Mouse (Mus musculus): ENCODE data around the gene BC028528.
A peak's percentile ranks its signal among the peaks of the same experiment; 100 is the strongest.
"Not testable (repeated sequence)": the region's sequence is repeated elsewhere in the genome, so short reads cannot be mapped to it uniquely, and the experiment has no call there.

BC028528 gene

DNA sequence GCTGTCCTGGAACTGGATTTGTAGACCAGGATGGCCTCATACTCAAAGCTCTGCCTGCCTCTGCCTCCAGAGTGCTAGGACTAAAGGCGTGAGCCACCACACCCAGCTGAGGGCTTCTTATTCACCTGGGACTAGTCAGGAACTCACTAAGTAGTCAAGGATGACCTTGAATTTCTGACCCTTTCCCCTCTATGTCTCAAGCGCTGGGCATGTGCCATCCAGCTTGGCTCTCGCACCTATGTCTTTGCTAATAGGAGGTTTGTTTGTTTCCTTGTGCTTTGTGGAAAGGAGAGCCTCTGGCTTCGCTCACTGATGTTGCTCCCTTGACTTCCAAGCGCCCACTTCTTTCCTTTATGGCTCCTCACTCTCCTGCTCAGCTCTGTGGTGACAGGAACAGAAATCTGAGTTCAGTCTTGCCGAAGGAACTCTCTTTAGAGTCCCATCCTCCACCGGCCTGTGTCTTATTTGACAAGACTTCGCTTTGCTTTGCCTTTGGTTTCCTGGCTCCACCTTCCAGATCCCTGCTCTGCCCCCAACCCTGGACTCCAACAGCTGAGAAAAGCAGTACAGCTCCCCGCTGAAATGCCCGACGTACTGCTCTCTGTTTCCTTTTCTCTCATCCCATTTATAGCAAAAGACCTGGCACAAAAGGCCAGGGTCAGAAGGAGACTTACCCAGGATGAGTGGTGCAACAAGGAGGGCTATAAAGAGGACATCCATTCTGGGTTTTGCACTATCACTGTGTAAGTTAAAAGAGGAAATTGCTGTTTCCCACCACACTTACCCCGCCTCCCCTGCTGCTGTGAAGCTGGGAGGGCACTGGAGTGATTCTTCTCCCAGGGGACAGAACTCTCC is at the start of gene BC028528:
BC028528 (minus strand) TSS at position 795 of the 855 bp plus-strand sequence.
- DNase-seq (ENCODE audit: low spot score in 2 of 2) = peak in 1 of 2 experiments; percentile 69

DNA sequence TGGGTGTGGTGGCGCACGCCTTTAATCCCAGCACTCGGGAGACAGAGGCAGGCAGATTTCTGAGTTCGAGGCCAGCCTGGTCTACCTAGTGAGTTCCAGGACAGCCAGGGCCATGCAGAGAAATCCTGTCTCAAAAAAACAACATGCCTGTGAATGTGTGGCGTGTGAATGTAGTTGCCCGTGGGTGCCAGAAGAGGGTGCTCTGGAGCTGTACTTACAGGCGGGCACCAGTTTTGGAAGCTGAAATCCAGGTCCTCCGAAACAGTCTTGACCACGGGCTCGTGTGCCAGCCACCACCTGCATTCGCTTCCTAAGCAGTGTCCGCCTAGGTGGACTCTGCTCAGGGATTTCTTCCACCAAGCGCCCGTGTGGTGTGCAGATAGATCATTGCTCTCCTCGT is 47.0 kb upstream of the BC028528 start:
- peak in 1 of 2 experiments; percentile 33 for DNase-seq (ENCODE audit: low spot score in 2 of 2)

DNA sequence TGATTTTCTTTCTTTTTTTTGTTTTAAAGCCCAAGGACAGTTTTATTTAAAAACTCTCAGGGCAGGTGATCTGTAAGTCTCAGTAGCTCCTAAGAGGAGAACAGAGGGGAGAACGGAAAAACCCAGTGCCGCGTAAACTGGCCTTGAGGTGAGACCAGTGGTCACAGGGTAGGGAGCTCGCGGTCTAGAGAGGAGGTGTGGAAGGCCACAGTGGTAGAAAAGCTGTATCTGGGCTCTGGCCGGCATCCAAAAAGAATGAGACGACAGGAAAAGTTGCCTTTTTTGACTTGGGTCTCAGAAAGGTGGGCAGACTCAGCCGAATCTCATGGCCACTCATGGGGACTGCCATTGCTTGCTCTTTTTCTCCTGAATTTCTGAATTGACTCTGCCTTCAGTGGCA is 46.4 kb upstream of the BC028528 start:
- DNase-seq (ENCODE audit: low spot score in 2 of 2) = peak in 1 of 2 experiments; percentile 25

DNA sequence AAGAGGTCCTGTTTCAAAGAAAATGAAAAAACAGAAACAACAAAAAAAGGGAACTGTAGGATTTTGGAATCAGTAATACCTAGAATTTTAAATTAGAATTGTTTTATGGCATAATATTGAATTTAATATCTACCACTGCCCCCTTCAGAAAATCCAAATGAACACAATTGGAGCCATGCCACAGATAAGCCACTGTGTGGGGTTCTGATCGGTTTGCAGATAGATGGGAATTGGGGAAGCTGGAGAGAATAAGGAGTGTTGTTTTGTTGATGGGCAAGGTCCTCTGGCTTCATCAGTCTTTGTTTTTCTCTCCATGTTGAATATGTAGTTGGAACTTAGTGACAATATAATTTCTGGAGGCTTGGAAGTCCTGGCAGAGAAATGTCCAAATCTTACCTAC is 42.6 kb upstream of the BC028528 start:
- DNase-seq (ENCODE audit: low spot score in 2 of 2) = no peak

DNA sequence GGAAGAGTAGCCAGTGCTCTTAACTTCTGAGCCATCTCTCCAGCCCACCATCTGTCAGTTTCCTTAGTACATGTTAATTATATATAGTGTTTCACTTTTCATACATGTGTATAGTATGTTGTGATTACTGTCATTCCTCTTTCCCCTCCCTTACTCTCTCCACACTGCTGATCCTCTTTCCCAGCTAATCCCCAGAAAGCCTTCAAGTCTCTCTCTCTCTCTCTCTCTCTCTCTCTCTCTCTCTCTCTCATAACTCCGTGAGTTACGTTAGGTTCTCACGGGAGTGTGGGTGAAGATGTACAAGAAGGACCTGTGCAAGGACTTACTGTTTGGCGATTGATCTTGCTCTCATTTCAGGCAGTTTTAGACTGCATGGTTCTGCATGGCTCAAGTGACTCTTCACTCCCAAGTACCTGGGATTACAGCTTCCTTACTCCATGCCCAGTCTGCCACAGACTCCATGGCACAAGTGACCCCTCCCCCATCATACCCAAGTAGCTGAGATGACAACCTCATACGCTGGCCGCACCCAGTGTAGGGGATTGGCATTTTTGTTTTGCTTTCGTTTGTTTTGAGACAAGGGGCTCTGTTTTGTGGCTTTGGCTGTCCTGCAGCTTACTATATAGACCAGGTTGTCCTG is 41.4 kb upstream of the BC028528 start:
- no peak for DNase-seq (ENCODE audit: low spot score in 2 of 2)

DNA sequence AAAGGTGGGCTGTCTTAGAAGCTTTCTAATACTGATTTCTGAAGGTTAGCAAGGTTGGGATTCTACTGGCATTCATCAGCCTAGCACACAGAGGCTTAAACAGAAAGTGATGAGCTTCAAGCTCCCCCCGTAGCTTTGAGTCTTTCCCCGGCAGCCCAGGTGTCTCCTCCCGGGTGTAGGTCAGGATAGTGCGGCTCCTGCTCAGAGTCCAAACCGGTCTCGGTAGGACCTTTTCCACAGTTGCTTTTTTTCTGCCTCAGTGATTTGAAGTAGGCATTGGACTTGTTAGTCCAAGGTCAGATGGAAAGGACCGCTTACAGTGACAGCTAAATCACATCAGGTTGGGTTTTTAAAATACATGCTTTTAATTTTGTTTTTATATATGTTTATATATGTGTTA is 40.8 kb upstream of the BC028528 start:
- no peak for DNase-seq (ENCODE audit: low spot score in 2 of 2)

DNA sequence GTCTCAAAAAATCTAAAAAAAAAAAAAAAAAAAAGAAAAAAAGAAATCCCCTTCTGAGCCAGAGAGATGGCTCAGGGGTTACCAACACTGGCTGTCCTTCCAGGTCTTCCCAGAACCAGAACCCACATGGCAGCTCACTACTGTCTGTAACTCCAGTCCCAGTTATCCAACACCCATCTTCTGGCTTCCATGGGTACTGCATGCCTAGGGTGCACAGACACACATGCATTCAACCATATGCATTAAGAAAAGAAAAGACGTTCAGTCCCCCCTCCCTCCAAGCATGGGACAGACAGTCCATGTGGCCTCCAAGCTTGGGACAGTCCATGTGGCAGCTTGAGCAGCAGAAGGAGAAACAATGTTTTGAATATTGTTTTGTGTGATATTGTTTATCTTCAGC is 40.4 kb upstream of the BC028528 start:
- no peak for DNase-seq (ENCODE audit: low spot score in 2 of 2)

DNA sequence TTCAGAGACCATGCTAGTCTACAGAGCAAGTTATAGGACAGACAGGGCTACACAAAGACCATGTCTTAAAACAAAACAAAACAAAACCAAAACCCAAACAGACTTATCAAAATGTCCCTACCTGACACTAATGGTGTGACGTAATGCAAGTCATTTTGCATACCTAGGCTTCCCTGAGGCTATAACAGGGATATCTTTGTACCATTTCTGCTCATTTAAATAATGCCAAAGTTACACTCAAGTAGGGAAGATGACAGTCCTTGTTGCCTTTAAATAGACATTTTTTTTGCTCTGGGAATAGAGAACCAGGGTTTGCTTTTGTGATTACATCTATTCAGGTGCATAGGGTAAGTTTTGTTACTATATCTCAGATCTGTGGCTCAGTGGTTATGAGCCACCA is 39.7 kb upstream of the BC028528 start:
- no peak for DNase-seq (ENCODE audit: low spot score in 2 of 2)

DNA sequence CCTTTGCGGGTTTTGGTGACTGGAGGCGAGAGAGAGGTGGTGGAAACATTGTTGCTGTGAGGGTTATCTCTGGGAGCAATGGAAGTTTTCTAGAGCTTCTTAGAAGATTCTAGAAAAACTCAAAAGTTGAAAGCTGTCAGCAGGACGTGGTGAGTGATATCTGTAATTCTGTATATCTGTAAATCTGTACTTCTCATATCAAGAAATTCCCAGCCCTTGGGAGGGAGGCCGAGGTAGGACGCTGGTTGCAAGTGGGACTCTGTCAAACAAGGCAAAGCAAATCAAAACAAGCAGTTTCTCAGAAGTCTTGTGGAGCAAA is 38.6 kb upstream of the BC028528 start:
- no peak for DNase-seq (ENCODE audit: low spot score in 2 of 2)

DNA sequence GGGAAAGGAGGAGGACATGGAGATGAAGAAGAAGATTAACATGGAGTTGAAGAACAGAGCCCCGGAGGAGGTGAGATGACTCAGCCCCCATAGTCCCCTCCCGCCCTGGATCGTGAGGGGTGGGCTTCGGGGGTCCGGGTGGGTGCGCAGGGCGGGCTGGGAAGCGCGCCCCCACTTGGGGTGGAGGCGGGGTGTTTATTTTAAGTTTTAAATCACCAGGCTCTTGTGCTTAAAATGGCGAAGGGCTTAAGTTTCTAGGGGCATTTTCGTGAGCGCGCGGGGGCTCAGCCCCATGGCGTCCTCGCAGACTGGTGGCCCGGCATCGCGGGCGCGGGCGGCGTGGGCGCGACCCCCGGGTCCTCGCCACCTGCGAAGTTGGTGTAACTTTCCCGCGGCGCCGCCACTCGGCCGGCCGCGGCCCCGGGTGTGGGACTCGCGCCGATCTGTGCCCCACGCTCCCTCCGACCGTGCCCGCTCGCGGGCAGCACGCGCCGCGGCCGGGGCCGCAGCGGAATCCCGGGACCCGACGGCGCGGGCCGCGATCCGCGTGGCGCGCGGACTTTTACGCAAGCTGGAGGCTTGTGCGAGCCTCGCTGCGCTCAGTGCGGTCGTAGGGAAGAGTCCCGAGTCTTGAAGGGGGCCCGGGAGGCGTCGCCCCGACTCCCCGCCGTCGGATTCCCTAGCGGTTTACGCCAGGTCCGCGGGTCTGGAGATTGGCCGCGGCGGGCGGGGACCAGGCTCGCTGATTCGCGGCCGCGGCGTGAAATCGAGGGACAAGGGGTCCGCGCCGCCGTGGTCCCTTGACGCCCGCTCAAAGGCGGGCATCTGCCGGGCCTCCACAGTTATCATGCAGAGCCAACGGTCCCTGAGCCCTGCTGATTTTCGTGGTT is 38.0 kb upstream of the BC028528 start:
- DNase-seq (ENCODE audit: low spot score in 2 of 2) = peak; percentile 29 to 43

DNA sequence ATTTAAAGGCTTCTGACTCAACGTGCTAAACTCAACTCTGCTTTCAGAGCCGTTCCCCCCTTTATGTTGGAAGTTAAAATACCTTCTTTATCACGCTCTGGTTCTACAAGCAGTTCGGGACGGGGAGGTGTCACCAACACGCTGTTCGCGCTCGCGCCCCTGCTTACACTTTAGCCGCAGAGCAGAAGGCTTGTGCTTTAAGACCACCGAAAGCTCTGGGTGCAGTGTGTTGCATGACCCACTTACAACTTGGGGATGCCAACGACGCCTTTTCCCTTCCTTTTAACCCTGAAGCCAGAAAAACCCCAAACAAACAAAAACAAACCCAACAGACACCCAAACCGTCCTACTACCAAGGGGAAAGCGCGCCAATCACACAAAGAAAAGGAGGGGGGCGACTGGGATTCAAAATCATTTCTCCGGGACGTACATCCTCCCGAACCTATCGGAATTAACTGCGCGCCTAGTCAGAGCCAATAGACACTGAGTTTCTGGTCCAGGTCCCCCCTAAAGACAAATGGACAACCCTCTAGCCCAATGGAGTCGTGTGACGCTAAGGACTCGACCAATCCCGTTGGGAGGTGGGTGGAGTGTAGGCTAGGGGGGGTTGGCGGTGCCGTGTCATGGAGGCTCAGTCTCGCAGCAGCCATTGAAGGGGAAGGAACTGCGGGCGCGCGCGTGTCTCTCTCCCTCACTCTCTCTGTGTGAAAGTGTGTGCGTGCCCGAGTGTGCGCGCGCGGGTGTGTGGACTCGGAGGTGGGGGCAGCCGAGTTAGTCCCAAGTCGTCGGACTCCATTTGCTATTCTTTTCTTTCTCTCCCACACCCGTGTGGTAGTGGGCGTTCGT is 37.1 kb upstream of the BC028528 start, which contains the start of gene Anp32e:
Anp32e (plus strand) TSS at position 589 of the 846 bp plus-strand sequence.
- DNase-seq (ENCODE audit: low spot score in 2 of 2) = peak; percentile 98

DNA sequence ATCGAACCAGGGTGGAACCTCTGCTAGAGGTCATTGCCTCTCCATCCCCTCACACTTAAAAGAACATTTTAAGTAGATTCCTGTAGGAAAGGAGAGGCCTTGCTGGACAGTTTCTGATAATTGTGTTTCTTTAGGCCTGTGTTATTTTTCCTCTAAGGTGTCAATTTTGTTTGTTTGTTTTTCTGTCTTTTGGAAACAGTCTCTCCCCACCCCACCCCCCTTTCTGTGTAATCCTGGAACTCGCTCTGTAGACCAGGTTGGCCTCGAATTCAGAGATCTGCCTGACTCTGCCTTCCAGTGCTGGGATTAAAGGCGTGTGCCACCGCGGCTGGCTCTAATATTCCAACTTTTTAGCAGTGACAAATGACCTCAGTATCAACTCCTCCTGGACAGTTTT is 36.5 kb upstream of the BC028528 start:
- no peak for DNase-seq (ENCODE audit: low spot score in 2 of 2)

DNA sequence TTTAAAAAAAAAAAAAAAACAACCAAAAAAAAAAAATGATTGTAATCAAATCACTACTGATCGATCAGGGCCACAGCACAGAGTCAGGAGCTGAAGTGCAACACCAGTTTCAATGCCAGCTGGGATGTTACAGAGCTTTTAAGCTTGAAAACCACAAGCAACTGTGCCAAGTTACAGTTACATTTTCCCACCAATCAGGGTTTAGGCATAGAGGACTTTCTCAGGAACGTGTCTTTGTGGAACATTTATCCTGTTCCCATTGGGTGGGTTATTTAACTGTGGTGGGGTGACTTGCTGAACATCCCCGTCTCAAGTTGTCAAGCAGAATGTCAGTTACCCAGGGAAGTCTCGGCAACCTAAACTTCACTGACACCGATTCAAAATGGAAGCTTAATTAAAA is 33.3 kb upstream of the BC028528 start:
- no peak for DNase-seq (ENCODE audit: low spot score in 2 of 2)

DNA sequence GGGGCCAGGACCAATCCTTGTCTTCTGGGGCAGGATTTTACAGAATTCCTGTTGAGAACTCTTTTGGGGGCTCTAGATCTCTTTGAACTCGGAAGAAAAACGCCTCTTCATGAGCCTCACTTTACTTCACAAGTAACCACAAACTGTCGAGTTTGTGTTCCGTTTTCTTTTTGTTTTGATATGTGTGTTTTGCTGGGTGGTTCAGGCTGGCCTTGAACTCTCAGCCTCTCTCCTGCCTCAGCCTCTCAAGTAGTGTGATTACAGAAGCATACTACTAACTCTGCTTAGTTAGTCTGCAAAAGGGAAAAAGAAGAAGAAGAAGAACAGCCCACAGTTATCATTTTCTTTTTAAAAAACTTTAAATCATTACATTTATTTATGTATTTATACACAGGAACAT is 32.4 kb upstream of the BC028528 start:
- DNase-seq (ENCODE audit: low spot score in 2 of 2) = no peak

DNA sequence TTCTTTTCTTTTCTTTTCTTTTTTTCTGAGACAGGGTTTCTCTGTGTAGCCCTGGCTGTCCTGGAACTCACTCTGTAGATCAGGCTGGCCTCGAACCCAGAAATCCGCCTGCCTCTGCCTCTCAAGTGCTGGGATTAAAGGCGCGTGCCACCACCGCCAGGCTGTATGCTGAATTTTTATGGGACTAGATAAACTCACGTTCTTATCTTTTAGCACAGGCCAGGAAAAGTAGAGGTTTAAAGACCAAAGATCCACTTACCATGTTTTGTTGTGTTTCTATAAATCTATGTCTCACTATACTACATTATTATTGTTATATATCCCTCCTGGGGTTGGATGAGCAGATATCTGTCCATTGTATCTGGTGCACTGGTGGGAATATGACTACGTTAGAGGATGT is 31.6 kb upstream of the BC028528 start:
- DNase-seq (ENCODE audit: low spot score in 2 of 2) = not testable (repeated sequence)

DNA sequence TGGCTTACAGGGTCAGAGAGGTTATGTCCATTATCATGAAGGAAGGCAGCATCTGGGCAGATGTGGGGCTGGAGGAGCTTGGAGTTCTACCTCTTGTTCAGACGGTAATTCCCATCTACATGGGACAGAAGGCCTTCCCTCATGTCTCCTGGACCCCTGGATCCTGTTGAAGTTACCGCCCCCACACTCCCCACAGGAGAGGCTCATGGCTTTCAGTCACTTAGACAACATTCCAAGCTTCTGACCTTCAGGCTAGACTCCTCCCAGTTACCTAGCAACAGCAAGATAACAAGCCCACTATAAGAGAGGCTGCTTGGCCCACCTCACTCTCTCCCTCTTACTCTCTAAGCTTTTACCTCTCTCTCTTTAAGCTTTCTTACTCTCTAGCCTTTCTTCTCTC is 28.7 kb upstream of the BC028528 start:
- DNase-seq (ENCODE audit: low spot score in 2 of 2) = not testable (repeated sequence)

DNA sequence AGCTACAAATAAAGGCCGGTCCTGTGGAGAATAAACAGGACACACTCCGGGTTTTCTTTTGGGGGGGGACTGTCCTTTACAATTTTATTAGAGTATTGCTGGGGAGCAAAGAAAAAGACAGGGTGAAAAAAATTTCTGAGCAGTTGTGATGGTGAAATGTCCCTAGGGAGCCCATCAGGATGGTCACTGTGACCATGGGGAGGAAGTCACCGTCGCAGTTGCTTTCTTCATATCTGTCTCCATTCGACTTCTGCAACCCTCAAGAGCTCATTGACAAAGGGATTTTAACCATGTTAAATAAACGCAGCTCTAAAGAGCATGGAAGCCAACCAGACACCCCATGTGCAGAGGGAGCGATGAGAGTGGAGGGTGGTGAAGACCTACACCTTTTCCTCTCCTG is 25.0 kb upstream of the BC028528 start:
- DNase-seq (ENCODE audit: low spot score in 2 of 2) = no peak

DNA sequence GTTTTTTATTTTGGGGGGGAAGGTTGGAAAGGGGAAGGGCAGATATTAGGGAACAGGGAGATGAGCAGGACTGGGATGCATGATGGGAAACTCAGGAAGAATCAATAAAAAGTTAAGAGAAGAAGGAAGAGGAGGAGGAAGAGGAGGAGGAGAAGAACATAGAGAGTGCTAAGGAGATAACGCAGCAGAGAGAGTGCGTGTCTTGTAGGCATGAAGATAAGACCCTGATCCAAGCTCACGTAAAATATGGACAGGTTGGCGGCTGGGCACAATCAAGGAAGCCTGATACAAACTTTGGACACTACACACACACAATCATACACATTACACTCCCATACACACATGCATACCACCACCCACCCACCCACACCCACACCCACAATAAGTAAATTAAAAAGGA is 22.9 kb upstream of the BC028528 start:
- no peak for DNase-seq (ENCODE audit: low spot score in 2 of 2)

DNA sequence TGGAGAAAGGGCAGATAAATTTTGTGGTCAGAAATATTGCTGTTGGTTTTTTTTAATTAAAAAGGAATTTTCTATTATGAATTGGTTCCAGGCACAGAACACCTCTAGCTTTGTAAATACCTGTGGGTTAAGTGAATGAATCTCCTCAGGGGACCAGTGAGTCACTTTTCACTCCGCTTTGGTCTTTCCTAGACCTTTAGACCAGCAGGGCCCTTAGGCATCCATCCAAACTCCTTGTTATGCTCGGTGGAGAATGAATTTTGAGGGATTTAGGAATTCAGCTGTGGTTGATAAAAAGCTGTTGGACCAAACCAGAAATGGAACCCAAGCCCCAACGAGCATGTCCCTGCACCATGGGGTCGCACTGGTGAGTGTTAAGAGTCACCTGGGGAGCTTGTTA is 15.8 kb upstream of the BC028528 start:
- no peak for DNase-seq (ENCODE audit: low spot score in 2 of 2)

DNA sequence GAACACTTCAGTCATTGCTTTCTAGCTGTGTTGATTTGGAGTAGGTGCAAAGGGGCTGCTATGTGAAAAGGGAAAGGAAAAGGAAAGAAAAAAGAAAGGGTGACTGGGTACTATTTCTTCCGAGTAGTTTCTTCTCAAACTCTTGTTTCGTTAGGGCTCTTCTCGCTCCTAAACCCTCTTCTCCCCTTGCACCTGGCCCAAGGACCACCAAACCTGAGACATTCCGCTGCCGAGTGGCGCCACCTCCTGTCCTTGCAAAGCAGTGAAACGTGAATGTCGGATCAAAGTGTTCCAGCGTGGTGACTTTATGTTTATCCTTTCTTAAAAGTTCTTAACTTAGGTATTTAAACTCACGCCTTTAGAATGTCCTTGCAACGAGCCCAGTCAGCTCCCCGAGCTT is 15.1 kb upstream of the BC028528 start:
- DNase-seq (ENCODE audit: low spot score in 2 of 2) = peak; percentile 39 to 64

DNA sequence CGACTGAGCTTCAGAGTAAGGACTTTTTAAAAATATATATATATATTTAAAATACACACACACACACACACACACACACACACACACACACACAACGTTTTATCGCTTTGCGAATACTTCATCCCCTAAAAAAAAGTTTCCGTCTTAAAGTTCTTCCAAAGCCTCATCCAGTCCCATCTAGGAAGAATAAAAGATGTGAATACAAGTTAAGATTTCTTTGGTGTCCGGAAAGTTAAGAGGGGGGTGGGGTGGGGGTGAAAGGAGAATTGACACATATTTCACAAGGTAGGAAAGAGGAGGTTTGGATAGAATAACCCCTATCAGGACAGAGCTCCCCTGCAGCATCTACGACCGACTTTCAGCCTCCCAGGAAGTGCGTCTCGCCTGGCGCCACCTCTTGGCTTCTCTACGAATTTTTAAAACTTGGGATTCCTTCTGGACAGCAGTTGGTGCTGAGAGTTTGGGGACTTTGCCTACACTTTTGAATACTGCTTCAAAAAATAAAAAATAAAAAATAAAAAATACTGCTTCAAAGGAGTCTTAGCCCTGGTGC is 14.2 kb upstream of the BC028528 start:
- DNase-seq (ENCODE audit: low spot score in 2 of 2) = no peak
